Mouse (Mus musculus): ENCODE data around the gene Mapk3. TPM values are rescaled to one million over a fixed set of nuclear protein-coding genes. Genes with fewer than 3 reads are reported as not detected.
"Not testable (repeated sequence)": the region's sequence is repeated elsewhere in the genome, so short reads cannot be mapped to it uniquely, and the experiment has no call there.

The Mapk3 gene
- 100 to 1,000 TPM; 174 to 194 TPM for total RNA-seq (2021)
- long read RNA-seq, transcript Mapk3-202 (9 exons, 1,800 nt): major isoform, 65 of 87 reads
- long read RNA-seq, partial matches to known transcripts: 15 of 87 reads
- long read RNA-seq, other reads (novel, unspliced or antisense): 4 of 87 reads

DNA sequence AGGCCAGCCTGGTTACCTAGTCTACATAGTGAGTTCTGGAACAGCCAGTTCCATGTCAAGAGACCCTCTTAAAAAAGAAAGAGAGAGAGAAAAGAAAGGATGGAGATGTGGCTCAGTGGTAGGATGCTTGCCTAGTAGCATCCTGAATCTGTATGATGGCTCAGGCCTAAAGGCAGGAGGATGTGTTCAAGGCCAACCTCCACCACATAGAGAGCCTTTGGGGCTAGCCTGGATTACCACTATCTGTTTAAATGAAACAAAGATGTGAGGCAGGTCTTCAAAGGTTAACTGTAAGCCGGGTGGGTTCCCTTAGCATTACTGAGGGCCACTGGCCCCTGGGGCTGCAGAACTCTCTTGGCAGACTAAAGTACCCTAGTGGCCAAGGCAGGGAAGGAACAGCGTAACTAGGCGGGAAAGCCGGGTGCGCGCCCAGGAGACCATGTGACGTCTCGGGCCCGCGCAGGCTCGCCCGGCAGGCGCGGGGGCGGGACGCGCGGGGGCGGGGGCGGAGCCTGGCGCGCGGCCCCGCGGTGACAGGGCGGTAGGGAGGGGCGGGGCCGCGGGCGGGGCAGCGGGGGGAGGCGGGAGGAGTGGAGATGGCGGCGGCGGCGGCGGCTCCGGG is at the start of gene Mapk3:
Mapk3 (plus strand) TSS at position 552 of the 622 bp plus-strand sequence.
- DNase-seq (ENCODE audit: low spot score in 2 of 2): peak; percentile 80 to 92

DNA sequence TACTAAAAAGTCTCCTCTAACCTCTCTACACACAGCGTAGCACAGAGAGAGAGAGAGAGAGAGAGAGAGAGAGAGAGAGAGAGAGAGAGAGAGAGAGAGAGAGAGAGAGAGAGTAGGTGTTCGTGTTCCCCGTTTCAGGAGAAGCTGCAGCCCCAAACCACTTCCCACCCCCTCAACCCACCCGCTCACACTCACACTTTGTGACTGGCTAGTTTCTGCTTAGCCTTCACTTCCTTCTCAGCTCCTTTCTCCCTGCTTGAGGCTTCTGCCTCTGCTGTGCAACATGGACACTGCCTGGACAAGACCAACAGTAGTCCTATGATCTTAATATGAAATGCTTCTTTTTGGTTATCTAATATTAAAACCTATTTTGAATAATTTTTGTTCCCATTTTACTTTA is 49.1 kb upstream of the Mapk3 start:
- DNase-seq (ENCODE audit: low spot score in 2 of 2): no peak

DNA sequence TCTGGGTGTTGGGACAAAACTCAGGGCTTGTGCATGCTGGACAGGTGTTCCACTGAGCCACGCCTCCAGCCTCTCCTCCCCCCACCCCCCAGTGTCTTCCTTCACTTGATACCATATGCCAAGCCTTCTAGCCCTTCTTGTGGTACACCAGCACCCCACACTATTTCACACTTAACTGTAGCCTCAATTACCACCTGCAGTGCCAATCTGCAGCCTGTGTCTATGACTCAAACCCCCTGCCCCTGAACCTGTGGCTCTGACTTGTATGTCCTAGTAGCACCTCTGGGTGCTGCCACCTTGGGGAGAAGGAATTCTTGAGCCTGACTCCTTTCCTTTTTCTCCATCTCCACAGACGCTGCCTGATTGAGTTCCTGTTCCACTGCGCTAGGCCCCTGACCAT is 47.5 kb upstream of the Mapk3 start:
- no peak for DNase-seq (ENCODE audit: low spot score in 2 of 2)

DNA sequence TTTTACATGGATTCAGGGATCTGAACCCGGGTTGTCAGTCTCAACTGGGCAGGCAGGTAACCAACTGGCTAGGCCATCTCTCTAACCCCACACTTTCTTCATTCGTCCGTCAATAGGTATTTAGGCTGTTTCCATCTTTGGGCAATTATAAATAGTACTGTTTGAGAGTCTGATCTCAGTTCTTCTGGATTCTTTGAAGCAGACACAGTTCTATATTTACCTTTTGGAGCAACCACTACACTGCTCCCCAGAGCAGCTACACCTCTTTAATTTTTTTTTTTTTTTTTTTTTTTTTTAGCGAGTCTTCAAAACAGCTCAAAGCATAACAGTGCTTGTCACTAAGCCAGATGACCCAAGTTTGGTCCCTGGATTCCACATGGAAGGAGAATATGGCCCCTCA is 43.7 kb upstream of the Mapk3 start:
- DNase-seq (ENCODE audit: low spot score in 2 of 2): no peak

DNA sequence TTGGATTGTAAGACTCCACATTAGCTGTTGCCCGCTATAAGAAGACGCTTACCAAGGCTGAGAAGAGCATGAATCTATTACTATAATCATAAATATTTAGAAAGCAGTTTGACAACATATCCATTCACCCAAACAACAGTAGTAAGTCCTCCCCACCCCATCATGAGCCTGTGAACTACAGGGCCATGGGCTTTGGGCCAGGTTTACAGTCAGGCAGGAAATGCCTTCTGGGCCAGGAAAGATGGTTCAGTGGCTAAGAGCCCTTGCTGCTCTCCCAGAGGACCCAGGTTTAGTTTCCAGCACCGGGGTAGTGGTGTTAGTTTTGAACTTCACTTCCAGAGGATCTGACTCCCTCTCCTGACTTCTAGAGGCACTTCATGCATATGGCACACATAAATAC is 41.8 kb upstream of the Mapk3 start:
- DNase-seq (ENCODE audit: low spot score in 2 of 2): no peak

DNA sequence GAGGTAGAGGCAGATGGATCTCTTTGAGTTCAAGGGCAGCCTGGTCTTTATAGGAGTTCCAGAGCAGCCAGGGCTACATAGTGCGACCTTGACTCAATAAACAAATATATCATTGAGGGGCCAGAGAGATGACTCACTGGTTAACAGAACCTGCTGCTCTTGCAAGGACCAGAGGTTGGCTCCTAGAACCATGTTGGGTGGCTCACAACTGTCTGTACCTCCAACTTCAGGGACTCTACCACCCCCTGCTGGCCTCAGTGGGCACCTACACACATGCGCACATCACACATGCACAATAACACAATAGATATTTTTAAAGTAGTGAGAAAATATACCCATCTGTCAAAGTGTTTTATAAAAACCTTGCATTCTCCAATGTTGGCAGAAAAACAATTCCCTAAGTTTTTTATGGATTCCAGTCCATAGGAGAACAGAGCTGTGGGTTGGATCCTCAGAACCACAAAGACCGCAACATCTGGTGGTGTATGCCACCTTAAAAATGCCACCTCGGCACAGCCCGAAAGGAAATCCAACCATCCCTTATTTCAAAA is 40.5 kb upstream of the Mapk3 start:
- DNase-seq (ENCODE audit: low spot score in 2 of 2): peak in 1 of 2 experiments; percentile 49

DNA sequence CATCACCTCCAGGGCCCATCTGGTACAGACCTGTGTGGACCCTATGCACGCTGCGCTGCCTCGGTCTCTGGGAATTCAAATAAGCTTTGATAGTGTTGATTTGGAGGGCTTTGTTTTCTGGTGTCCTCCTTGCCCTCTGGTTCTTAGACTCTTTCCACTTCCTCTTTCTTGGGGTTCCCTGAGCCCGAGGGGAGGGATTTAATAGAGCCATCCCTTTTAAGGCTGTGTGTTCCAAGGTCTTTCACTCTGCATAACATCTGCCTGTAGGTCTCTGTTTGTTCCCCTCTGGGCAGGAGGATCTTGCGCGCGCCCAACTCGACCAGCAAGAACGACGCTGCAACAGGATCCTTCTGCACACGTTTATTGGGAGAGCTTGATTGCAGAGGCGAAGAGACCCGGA is 37.8 kb upstream of the Mapk3 start:
- DNase-seq (ENCODE audit: low spot score in 2 of 2): no peak

DNA sequence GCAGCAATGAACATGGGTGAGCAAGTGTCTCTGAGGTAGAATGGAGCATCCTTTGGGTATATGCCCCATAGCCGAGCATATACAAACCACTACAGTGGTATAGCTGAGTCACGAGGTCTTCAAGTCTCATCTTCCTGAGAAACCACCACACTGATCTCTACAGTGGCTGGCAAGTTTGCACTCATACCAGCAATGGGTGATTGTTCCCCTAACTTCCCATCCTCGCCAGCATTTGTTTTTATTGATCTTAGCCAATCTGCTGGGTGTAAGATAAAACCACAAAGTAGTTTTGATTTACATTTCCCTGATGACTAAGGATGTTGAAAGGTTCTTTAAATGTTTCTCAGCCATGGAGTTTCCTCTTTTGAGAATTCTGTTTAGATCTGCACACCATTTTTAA is 34.3 kb upstream of the Mapk3 start:
- DNase-seq (ENCODE audit: low spot score in 2 of 2): no peak

DNA sequence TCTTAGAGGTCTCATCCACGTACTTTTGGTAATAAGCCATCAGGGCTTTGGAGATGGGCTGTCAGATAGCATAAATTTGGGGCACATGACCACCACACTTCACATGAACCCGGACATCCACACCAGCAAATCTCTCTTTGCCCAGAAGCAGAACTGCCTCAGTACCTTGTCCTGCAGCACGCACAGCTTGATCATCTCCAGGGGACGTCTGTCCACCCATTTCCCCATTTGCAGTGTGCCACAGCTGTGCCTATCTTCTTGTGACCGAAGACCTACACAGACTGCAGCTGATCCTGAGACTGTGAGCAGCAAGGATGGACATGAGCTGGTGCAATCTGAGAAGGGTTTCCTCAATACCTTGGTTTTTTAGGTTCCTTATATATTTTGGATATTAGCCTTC is 33.7 kb upstream of the Mapk3 start:
- no peak for DNase-seq (ENCODE audit: low spot score in 2 of 2)

DNA sequence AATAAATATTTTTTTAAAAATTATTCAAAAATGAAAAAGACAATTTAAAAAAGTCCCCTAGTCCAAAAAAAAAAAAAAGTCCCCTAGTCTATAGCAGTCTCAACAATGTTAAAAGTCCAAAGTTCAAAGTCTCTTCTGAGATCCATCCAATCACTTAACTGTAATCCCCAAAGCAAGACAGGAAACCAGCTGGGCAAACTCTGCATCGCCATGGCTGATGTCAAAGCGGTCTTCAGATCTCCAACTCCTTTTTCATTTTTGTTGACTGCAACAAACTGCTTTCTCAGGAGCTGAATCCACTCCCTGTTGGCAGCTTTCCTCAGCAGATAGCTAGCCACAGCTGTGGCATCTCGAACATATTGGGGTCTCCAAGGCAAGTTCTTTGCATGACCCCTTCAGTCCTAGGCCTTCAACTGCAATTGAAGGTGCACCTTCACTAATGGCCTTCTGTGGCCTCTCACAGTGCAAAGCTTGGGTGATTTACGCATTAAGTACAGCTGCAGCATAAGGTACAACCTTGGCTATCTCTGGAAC is 29.1 kb upstream of the Mapk3 start:
- not testable (repeated sequence) for DNase-seq (ENCODE audit: low spot score in 2 of 2)

DNA sequence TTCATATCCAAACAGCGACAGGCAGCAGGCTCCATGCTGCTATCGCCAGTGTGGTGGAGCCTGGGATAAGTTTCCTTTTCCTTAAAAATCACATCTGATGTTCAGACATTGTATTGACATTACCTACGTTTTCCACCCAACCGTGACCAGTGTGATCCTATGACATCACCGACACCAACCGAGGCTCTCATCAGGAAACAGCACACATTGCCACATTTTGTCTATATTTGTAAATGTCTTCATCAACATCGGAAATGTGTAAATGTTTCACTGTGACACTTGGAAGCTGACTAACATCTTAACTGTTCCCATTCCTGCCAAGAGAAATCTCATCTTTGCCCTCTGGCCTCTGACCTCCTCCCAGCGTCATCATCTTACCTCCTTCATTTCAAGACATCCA is 23.3 kb upstream of the Mapk3 start:
- no peak for DNase-seq (ENCODE audit: low spot score in 2 of 2)

DNA sequence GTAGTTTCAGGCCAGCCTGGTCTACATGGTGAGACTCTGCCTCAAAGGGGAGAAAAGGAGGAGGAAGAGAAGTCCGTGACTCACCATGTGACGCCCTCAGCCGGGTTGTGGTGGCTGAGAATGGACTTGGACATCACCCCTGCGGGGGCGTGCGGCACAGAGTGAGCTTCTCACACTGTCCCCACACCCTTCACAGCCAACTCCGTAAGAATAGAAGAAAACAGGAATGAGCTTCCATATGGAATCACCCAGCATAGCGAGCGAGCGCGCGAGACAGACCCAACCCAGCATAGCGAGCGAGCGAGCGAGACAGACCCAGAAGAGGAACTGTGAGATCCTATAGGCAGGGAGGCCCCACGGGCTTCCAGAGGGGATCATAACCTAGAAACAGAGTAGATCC is 19.9 kb upstream of the Mapk3 start:
- DNase-seq (ENCODE audit: low spot score in 2 of 2): no peak

DNA sequence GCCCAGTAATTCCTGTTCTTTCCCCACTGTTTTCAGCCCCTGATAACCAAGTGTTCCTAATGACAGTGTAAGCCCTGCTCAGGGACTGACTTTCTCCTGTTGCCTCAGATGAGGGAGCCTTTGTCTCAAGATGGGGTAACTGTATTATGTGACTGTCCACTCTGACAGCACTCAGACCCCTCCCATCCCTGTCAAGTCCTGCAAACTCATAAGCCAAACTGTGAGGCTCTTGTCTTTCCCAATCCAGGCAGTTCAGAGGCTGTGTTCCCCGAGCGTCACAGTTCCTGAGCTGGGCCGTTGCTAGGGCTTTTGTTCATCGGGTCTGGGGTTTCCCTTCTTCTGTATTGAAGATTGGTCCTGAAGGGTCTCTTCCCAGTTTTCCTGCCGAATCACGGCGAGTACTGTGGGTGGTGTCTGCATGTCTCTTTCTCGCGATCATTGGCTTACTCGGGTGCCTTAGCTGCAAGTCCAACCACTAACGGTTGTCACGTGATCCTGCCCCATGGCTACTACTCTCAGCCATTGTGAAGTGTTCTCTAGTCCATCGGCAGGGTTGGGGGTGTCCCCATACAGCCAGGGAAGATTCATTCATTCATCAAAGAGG is 19.2 kb upstream of the Mapk3 start:
- no peak for DNase-seq (ENCODE audit: low spot score in 2 of 2)

DNA sequence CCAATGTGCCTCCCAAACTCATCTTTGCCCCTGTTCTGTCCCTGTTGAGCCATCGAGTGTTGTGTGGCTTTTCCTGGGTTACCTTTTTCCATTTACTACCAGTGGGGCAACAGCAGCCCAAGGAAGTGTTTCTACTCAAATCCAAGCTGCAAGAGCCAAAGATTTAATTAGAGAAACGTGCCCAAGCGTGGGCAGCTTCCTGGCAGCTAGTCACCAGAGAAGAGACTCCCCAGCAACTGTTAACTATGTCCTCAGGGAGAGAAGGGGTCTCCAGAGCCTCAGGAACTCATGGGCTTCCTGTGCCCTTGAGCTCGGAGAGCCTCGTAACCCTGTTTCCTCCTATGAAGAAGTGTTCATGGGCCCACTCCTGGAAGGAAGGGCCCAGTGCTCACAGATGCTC is 18.4 kb upstream of the Mapk3 start:
- DNase-seq (ENCODE audit: low spot score in 2 of 2): no peak

DNA sequence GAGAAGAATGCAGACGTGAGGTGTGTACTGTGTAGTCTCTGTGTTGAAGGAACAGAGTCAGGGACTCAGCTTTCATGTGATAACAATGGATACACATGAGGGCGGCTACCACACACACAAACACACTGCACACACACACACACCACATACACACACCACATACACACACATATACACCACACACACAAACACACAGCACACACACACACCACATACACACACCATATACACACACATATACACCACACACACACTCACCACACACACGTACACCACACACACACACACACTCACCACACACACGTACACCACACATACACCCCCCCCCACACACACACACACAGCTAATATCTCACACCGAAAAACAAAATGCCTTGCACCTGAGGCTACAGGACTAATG is 17.9 kb upstream of the Mapk3 start:
- no peak for DNase-seq (ENCODE audit: low spot score in 2 of 2)

DNA sequence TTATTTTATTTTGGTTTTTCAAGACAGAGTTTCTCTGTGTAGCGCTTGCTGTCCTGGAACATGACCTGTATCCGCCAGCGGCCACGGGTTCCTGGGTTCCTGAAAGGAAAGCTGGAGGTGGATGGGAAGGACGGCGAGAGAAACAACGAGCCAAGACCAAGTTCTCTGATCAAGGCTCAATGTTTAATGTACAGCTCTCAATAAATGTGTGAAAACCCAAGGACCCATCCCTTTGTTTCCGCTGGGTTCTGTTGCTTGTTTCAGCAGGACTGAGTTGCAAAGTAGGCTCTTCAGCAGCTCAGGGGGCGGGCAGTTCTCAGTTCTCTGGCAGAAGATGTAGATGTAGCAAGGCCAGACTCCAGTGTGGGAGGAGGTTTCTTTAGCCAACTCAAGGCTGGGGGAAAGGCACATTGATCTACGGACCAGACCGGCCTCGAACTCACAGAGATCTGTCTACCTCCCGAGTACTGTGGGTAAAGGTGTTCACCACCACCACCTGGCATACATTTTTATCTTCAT is 17.4 kb upstream of the Mapk3 start:
- DNase-seq (ENCODE audit: low spot score in 2 of 2): no peak

DNA sequence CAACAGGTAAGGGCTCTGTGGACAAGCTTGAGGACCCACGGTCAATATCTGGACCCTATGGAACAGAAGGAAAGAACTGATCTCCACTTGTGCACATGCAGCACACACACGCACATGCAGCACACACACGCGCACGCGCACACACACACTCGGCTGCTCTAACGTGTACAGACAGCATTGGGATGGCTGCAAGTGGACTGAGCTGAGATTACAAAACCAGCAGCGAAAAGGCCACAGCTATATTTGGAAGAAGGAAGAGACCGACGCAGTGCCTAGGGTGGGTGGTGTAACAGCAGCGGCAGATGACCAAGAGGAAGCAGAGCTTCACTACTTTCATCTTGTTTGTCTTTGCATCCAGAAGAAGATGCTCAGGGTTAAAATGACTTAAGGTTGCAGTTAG is 13.3 kb upstream of the Mapk3 start:
- DNase-seq (ENCODE audit: low spot score in 2 of 2): no peak

DNA sequence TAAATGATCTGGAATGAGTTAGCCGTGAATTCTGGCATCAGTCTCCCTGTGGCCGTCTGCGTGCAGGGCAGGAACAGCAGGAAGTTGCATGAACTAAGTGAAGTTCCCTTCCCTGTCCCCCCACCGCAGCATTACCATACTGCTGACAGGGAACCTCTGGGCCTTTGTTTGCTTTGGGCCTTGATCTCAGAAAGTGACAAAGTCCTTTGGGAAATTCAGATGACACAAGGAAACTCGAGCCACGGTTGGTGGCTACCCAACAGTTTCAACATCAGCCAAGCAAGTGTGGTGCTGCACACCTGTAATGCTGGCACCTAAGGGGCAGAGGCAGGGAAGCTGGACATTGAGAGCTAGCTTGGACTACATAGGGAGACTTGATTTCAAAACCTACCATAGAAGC is 12.6 kb upstream of the Mapk3 start:
- DNase-seq (ENCODE audit: low spot score in 2 of 2): no peak

DNA sequence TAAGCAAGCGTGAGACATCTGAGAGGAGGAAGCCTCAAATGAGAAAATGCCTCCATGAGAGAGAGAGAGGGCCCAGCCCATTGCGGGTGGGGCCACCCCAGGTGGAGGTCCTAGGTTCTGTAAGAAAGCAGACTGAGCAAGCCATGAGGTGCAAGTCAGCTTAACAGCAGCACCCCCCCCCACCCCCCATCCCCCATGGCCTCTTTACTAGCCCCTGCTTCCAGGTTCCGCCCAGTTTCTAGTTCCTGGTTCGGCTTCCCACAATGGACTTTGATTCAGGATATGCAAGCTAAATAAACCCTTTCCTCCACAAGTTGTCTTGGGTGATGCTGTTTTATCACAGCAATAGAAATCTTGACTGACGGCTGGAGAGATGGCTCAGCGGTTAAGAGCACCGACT is 10.6 kb upstream of the Mapk3 start:
- DNase-seq (ENCODE audit: low spot score in 2 of 2): no peak

DNA sequence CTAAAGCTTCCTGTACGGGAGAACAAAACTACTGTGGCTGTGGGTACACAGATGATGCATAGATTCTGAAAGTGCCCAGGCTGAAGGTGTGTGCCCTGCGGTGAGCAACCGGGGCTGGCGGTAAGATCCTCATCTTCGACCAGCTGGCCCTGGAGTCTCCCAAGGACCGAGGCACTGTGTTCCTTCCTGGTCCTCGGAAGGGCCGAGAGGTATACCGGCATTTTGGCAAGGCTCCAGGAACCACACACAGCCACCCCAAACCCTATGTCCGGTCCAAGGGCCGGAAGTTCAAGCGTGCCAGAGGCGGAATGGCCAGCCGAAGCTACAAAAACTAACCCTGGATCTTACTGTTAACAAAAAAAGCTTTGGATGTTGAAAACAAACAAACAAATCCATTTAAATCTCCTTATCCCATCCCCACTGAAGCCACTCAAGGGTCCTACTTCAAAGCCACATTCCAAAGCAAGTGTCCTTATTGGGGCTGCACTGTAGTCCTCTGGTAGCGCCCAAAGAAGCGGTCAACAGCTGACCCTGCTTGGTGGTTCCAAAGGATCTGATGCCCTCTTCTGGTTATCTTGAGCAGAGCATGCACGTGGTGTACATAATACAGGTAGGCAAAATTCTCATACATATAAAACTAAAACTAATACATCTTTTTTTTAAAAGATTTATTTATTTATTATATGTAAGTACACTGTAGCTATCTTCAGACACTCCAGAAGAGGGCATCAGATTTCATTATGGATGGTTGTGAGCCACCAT is 9.6 kb upstream of the Mapk3 start:
- no peak for DNase-seq (ENCODE audit: low spot score in 2 of 2)

DNA sequence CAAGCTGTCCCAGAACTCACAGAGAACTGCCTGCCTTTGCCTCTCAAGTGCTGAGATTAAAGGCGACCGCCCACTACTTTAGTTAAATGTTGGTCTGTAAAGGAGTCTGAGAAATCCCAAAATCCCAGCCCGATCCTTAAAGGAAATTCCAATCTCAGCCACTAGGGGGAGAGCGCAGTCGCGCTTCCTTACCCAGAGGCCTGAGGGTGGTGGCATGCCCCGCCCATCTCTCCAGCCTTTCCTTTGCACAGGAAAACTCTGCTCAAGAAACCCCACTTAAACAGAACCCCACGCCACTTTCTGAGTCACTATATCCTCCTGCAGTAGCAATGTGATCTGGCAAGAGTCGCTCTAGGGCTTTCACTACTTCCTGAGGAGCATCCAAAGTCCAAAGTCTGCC is 4.5 kb upstream of the Mapk3 start:
- DNase-seq (ENCODE audit: low spot score in 2 of 2): peak in 1 of 2 experiments; percentile 81

DNA sequence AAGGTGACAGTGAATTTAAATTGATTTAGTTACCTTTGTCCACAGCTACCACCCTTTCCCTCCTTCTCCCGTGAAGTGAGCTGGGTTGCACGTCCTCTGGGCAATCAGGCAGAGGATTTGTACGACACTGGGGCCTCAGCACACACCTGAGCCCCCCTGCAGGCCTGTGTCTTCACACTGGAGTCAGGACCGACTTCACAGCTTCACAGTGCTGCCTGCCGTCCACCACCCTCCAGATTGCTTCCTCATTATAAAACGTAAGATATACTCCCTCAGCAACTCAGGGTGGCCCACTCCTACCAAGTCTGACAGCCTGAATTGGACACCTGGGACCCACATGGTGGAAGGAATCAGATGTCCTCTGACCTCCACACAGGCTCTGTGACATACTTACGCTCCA is 862 bp upstream of the Mapk3 start:
- no peak for DNase-seq (ENCODE audit: low spot score in 2 of 2)
